Mouse (Mus musculus) myocyte (in vitro differentiated cells): ENCODE results near the gene Dntt. TPM values are rescaled to one million over a fixed set of nuclear protein-coding genes. Genes with fewer than 3 reads are reported as not detected.

Experiments
- H3K27me3 ChIP-seq: one replicate; pipeline ENCODE4 v1.6.1; 2011; ENCODE audit not compliant: control insufficient read depth, insufficient read depth, insufficient read length
- H3K36me3 ChIP-seq: one replicate; pipeline ENCODE4 v1.6.1; 2011; ENCODE audit not compliant: control insufficient read depth, insufficient read depth
- H3K4me2 ChIP-seq: one replicate; pipeline ENCODE4 v1.6.1; 2011; ENCODE audit warnings: low read depth, control low read depth
- H3K4me3 ChIP-seq: one replicate; pipeline ENCODE4 v1.5.1; 2011; ENCODE audit warnings: mild to moderate bottlenecking, control low read depth, moderate library complexity
- H3K79me2 ChIP-seq: one replicate; pipeline ENCODE4 v1.6.1; 2011; ENCODE audit not compliant: control insufficient read depth, insufficient read depth
- H3ac ChIP-seq: one replicate; pipeline ENCODE4 v1.6.1; 2011; ENCODE audit not compliant: control insufficient read depth, insufficient read length
- CEBPB ChIP-seq: IDR thresholded peaks from 2 replicates; pipeline ENCODE4 v1.6.1; 2011; ENCODE audit warnings: mild to moderate bottlenecking, moderate library complexity; ENCODE audit not compliant: poor library complexity, insufficient read depth, severe bottlenecking
- E2F4 ChIP-seq: IDR thresholded peaks from one replicate; pipeline ENCODE4 v1.6.1; 2011; ENCODE audit warnings: mild to moderate bottlenecking, control low read depth, moderate library complexity; ENCODE audit not compliant: insufficient read depth
- MAX ChIP-seq: IDR thresholded peaks from one replicate; pipeline ENCODE4 v1.6.1; 2011; ENCODE audit warnings: low read depth, mild to moderate bottlenecking, control low read depth
- MYOD1 ChIP-seq, 3 experiments: IDR thresholded peaks; one replicate each; pipeline ENCODE4 v1.6.1; 2011; ENCODE audit warnings: control low read depth in 2 of 3, low read depth in 2 of 3, mild to moderate bottlenecking in 2 of 3, moderate library complexity in 1 of 3; ENCODE audit not compliant: insufficient read length in 2 of 3, control insufficient read depth in 1 of 3
- MYOG ChIP-seq, 3 experiments: IDR thresholded peaks; one replicate each; pipeline ENCODE4 v1.6.1; 2011; ENCODE audit warnings: control low read depth in 2 of 3, low read depth in 2 of 3, mild to moderate bottlenecking in 2 of 3; ENCODE audit not compliant: insufficient read length in 2 of 3, control insufficient read depth in 1 of 3, insufficient read depth in 1 of 3
- POLR2A ChIP-seq: IDR thresholded peaks from one replicate; pipeline ENCODE4 v1.6.1; 2011; ENCODE audit warnings: low read depth, mild to moderate bottlenecking, control low read depth, moderate library complexity; ENCODE audit not compliant: insufficient read length
- POLR2AphosphoS2 ChIP-seq: IDR thresholded peaks from one replicate; pipeline ENCODE4 v1.6.1; 2011; ENCODE audit warnings: low read depth, control low read depth; ENCODE audit not compliant: insufficient read length
- REST ChIP-seq: IDR thresholded peaks from one replicate; pipeline ENCODE4 v1.6.1; 2011; ENCODE audit warnings: mild to moderate bottlenecking, control low read depth, moderate library complexity; ENCODE audit not compliant: insufficient read depth, insufficient read length
- SRF ChIP-seq: IDR thresholded peaks from one replicate; pipeline ENCODE4 v1.6.1; 2011; ENCODE audit warnings: low read depth; ENCODE audit not compliant: control insufficient read depth, insufficient read length
- TCF12 ChIP-seq: IDR thresholded peaks from one replicate; pipeline ENCODE4 v1.6.1; 2011; ENCODE audit warnings: mild to moderate bottlenecking, control low read depth; ENCODE audit not compliant: poor library complexity, insufficient read depth, severe bottlenecking
- TCF3 ChIP-seq: IDR thresholded peaks from one replicate; pipeline ENCODE4 v1.6.1; 2011; ENCODE audit warnings: low read depth, control low read depth; ENCODE audit not compliant: insufficient read length
- USF1 ChIP-seq: IDR thresholded peaks from one replicate; pipeline ENCODE4 v1.6.1; 2011; ENCODE audit warnings: low read depth, mild to moderate bottlenecking, control low read depth, moderate library complexity
- polyA plus RNA-seq: library from polyadenylated mRNA; unstranded; fragments of >200 nt; fragmentation: generic; extraction: Trizol; gene quantifications from one replicate; pipeline ENCODE4 v1.2.1, GENCODE M21; 2012; ENCODE audit warnings: missing spikeins

Gene Dntt
- polyA plus RNA-seq, 1 experiment = 0.02 TPM

DNA sequence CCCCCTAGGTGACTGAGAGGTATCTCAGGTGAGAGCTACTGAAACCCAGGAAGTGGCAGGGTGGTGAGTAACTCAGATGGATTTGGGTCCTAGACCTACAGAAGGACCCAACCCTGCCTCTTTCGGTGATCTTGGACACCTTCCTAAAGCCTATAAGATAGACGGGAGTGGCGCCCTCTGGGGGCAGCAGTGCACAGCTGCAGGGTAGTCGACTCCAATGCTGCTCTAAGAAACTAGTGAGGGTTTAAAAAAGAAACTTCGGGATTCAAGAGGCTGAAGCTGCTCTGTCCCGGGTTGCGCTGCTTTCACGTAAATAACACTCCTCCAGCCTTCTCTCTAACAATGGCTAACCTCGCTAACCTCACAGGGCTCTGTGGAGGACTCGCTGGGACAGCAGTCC lies 24.5 kb downstream of the Dntt start:
- no peaks in the 10 kb centered on the region for H3K79me2 ChIP-seq
- peaks cover 5% of the 10 kb centered on the region for H3K27me3 ChIP-seq
- TF ChIP-seq REST (no peak), MYOG (IDR thresholded peaks at IDR 0.05; ENCODE audit: control insufficient read depth in 1 of 3, insufficient read depth in 1 of 3, insufficient read length in 2 of 3, low read depth in 2 of 3) (no peak), SRF (no peak), MAX (no peak), POLR2A (no peak), CEBPB (no peak), MYOD1 (IDR thresholded peaks at IDR 0.05; ENCODE audit: control insufficient read depth in 1 of 3, insufficient read length in 2 of 3, low read depth in 2 of 3) (no peak), E2F4 (no peak), POLR2AphosphoS2 (no peak), TCF12 (no peak), TCF3 (no peak), USF1 (no peak)

DNA sequence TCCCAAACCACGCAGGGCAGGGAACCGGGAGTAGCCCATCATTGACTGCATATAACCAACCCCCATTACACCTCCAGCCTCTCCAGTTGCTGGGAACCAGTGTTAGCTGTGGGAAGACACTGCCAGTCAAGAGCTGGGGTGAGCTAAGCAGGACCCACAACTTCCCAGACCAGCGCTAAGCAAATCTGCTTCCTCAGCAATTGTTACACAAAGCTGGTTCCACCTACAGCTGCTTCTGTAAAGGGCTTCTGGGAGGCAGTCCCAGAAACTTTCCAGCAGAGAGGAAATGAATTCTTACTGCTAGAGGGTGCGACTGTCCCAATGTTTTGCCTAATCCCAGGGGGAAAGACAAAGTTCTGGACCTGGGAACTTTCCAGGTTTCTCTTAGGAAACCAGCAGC lies 25.6 kb downstream of the Dntt start:
- TF ChIP-seq TCF12 (no peak), CEBPB (no peak), E2F4 (no peak), REST (no peak), TCF3 (no peak)
- no peak overlapping the region for H3ac ChIP-seq

More for the DNA sequence above, 24.5 kb downstream of the Dntt start:
- Histone ChIP-seq H3K4me2 (no peak overlapping the region), H3K4me3 (no peak overlapping the region), H3K36me3 (no peaks in the 10 kb centered on the region), H3ac (no peak overlapping the region)

DNA sequence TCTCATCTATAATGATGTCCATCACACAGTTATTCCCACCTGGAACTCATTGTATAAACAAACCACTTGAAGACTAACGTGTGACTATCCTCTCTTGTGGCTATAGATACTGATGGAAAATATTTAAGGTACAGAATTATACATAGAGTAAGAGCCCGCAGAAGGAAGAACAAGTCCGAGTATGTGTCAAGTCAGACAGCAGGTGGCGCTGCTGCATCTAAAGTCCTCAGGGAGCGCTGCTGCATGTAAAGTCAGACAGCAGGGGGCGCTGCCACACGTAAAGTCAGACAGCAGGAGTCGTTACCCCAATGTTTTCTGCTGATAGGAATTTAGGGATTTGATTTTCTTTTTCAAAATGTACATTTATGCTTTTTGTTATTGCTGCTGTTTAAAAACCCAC lies 42.4 kb downstream of the Dntt start:
- Histone ChIP-seq H3ac (no peak overlapping the region), H3K4me3 (no peak overlapping the region), H3K27me3 (peaks cover 56% of the 10 kb centered on the region), H3K4me2 (no peak overlapping the region), H3K36me3 (no peaks in the 10 kb centered on the region), H3K79me2 (no peaks in the 10 kb centered on the region)
- TF ChIP-seq TCF12 (no peak), MYOD1 (IDR thresholded peaks at IDR 0.05; ENCODE audit: control insufficient read depth in 1 of 3, insufficient read length in 2 of 3, low read depth in 2 of 3) (no peak), REST (no peak), TCF3 (no peak), MAX (no peak), USF1 (no peak), CEBPB (no peak), SRF (no peak), MYOG (IDR thresholded peaks at IDR 0.05; ENCODE audit: control insufficient read depth in 1 of 3, insufficient read depth in 1 of 3, insufficient read length in 2 of 3, low read depth in 2 of 3) (no peak), POLR2A (no peak), POLR2AphosphoS2 (no peak), E2F4 (no peak)

More for the DNA sequence above, 25.6 kb downstream of the Dntt start:
- Histone ChIP-seq H3K4me3 (no peak overlapping the region), H3K4me2 (no peak overlapping the region), H3K79me2 (no peaks in the 10 kb centered on the region), H3K27me3 (peaks cover 7% of the 10 kb centered on the region), H3K36me3 (no peaks in the 10 kb centered on the region)

DNA sequence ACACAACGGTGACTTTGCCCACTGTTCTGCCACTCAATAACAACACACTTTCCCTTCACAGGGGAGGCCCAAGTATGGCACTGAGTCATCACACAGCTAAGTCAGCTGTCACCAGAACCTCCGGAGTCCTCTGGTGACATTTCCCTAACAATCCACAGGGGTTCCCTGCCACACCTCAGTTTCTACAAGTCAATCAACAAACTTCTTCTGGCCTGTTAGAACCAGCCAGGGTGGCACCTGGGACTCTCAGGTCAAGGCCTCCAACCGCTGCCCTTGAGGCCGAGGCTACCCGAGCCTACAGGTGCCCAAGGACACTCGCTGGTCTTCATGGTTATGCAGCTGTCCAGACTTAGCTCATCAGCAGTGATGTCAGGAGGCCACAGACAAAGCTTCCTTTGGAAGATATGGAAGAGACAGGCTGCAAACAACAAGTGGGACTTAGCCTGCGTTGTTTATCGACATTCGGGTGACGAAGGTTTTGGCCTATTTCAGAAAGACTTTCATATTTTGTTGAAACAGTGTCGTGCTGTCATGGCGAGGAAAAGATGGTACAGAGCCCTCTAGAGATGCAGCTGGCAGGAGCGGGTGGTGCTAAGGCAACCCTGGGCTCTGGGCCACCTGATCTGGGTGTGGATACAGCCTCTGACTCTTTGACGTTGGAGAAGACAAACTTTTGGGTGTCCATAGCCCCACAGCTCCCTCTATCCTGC lies 44.8 kb downstream of the Dntt start:
- no peaks in the 10 kb centered on the region for H3K79me2 ChIP-seq
- TF ChIP-seq POLR2AphosphoS2 (no peak), TCF12 (no peak), MYOG (IDR thresholded peaks at IDR 0.05; ENCODE audit: control insufficient read depth in 1 of 3, insufficient read depth in 1 of 3, insufficient read length in 2 of 3, low read depth in 2 of 3) (no peak), TCF3 (no peak), CEBPB (no peak), USF1 (no peak), POLR2A (no peak)
- no peaks in the 10 kb centered on the region for H3K36me3 ChIP-seq
- H3K4me2 ChIP-seq = no peak overlapping the region
- no peak overlapping the region for H3ac ChIP-seq
- no peak overlapping the region for H3K4me3 ChIP-seq
- H3K27me3 ChIP-seq = peaks cover 58% of the 10 kb centered on the region

DNA sequence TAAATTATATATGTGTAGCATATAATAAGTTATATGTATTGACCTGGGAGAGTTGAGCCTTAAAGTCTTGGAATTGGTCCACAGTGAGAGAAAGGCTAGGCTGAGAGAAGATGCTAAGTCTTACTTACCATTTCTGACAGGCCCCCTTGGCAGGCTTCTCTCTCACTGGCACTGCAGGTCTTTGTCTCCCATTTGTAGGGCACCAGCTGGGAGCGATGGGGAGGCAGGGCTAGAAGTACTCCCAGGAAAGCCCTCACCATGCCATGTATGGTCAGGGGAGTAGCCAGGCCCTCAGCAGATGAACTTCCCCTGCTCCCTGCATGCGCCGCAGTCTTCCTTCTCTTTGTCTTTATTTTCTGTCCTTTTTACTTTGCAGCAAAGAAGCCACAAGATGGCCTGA lies 47.8 kb downstream of the Dntt start, which contains the start of gene Opalin:
Gene Opalin (minus strand): TSS at position 208 of the 400 bp plus-strand sequence.
- Histone ChIP-seq H3K36me3 (no peaks in the 10 kb centered on the region), H3K27me3 (peaks cover 49% of the 10 kb centered on the region), H3K4me2 (no peak within 1 kb of the TSS), H3ac (no peak within 1 kb of the TSS), H3K4me3 (no peak within 1 kb of the TSS), H3K79me2 (no peaks in the 10 kb centered on the region)
- TF ChIP-seq E2F4 = no peak
- TF ChIP-seq TCF3 = no peak
- TF ChIP-seq USF1 = no peak
- TF ChIP-seq CEBPB = no peak
- TF ChIP-seq SRF = no peak
- no peak for TF ChIP-seq MYOD1 (IDR thresholded peaks at IDR 0.05; ENCODE audit: control insufficient read depth in 1 of 3, insufficient read length in 2 of 3, low read depth in 2 of 3)
